In genomic region chr3:120886063-120886841, GRCm38 (mm10) we compare ENCODE assay signal across 9 mouse cellular contexts.
DNase-seq lines count a peak whose midpoint lies in the region; ATAC-seq lines count a peak whose summit lies in the region.
"Had no signal": no experiment of that assay in that cellular context is flagged by ENCODE, and none has a peak within 500 bp of the region (broad histone marks: within the 10 kb centered on the region; RNA-seq: fewer than 3 reads in every experiment).

No protein-coding gene starts in this region.

- no peak overlapping the region for H3K9ac ChIP-seq in limb, embryonic 12.5 days (replicated peaks)
- no peak overlapping the region for H3K9ac ChIP-seq in kidney, embryonic 16.5 days (replicated peaks; ENCODE audit: low read length)
- H3K9ac ChIP-seq: neural tube, embryonic 13.5 days had no signal

- no peak overlapping the region for H3K27ac ChIP-seq in limb, embryonic 12.5 days
- H3K27ac ChIP-seq in limb, embryonic 10.5 days, result no peak overlapping the region
- no peak overlapping the region for H3K27ac ChIP-seq in kidney, embryonic 16.5 days (ENCODE audit: low read length)
- H3K27ac ChIP-seq: neural tube, embryonic 13.5 days had no signal

- peak; percentile 41 for ATAC-seq in cerebellum, adult (ENCODE audit: insufficient number of reproducible peaks, low FRiP score, low TSS enrichment)
- ATAC-seq in limb, embryonic 12.5 days (ENCODE audit: insufficient number of reproducible peaks, insufficient read depth, low FRiP score, low TSS enrichment, low read depth), result 0 out of 2 replicates have a peak, but pooled peaks have one; percentile 42
- no peak for ATAC-seq in kidney, embryonic 16.5 days (ENCODE audit: low FRiP score, low TSS enrichment)

- no peak overlapping the region for H3K4me3 ChIP-seq in limb, embryonic 12.5 days (replicated peaks)
- no peak overlapping the region for H3K4me3 ChIP-seq in limb, embryonic 10.5 days
- H3K4me3 ChIP-seq in kidney, embryonic 16.5 days (ENCODE audit: low read length), result no peak overlapping the region
- H3K4me3 ChIP-seq: neural tube, embryonic 13.5 days had no signal

- H3K4me1 ChIP-seq in limb, embryonic 12.5 days (replicated peaks), result no peaks in the 10 kb centered on the region; the same call in 1 of the 2 replicates
- no peaks in the 10 kb centered on the region for H3K4me1 ChIP-seq in limb, embryonic 10.5 days
- H3K4me1 ChIP-seq in kidney, embryonic 16.5 days (ENCODE audit: insufficient read depth, low read length), result no peaks in the 10 kb centered on the region

- H3K27me3 ChIP-seq in limb, embryonic 12.5 days, result no peaks in the 10 kb centered on the region
- H3K27me3 ChIP-seq in limb, embryonic 10.5 days (ENCODE audit: low read depth, poor library complexity, severe bottlenecking), result no peaks in the 10 kb centered on the region
- no peaks in the 10 kb centered on the region for H3K27me3 ChIP-seq in kidney, embryonic 16.5 days (ENCODE audit: insufficient read depth, low read length)
- H3K27me3 ChIP-seq: neural tube, embryonic 13.5 days had no signal

- DNase-seq in cerebellum, postnatal 4 days (ENCODE audit: low spot score in 2 of 2), result no peak
- DNase-seq in limb, embryonic 10.5 days (ENCODE audit: low spot score), result no peak
- DNase-seq in layer of hippocampus, postnatal 14 days (ENCODE audit: low spot score in 2 of 2), result peak; percentile 48 to 62
- DNase-seq in right cerebral cortex, postnatal 4 days, result peak; percentile 47
- no peak for DNase-seq in spleen, postnatal 10 days (ENCODE audit: low spot score in 2 of 2)

- H3K9me3 ChIP-seq in limb, embryonic 12.5 days, result no peaks in the 10 kb centered on the region
- H3K9me3 ChIP-seq in limb, embryonic 10.5 days (replicated peaks), result no peaks in the 10 kb centered on the region
- H3K9me3 ChIP-seq in kidney, embryonic 16.5 days (ENCODE audit: low read length), result no peaks in the 10 kb centered on the region
- H3K9me3 ChIP-seq: neural tube, embryonic 13.5 days had no signal

- no peaks in the 10 kb centered on the region for H3K36me3 ChIP-seq in limb, embryonic 12.5 days
- no peaks in the 10 kb centered on the region for H3K36me3 ChIP-seq in limb, embryonic 10.5 days
- H3K36me3 ChIP-seq in kidney, embryonic 16.5 days (ENCODE audit: insufficient read depth, low read length), result no peaks in the 10 kb centered on the region
- H3K36me3 ChIP-seq: neural tube, embryonic 13.5 days had no signal

- 53% methylated on average over 20 of the region's 20 CpGs for WGBS in limb, embryonic 12.5 days
- WGBS in limb, embryonic 10.5 days, result 61% methylated on average over 20 of the region's 20 CpGs
- 55% methylated on average over 19 of the region's 20 CpGs for WGBS in kidney, embryonic 16.5 days

- peak overlapping the region; percentile 23; the same call in 1 of the 2 replicates for H3K4me2 ChIP-seq in limb, embryonic 12.5 days
- H3K4me2 ChIP-seq in kidney, embryonic 16.5 days (replicated peaks; ENCODE audit: low read depth, low read length), result no peak overlapping the region
- H3K4me2 ChIP-seq: neural tube, embryonic 13.5 days had no signal

Comparison
In these comparisons a context has a peak if more than half of its experiments do, and no peak if none do; other contexts are left out.
1. DNase-seq: peak in layer of hippocampus, postnatal 14 days (2 of 2) and right cerebral cortex, postnatal 4 days (single experiment); none in cerebellum, postnatal 4 days (0 of 2), limb, embryonic 10.5 days (single experiment) and spleen, postnatal 10 days (0 of 2).